Mouse (Mus musculus): Measurements from ENCODE around the gene Herc1. TPM values are rescaled to one million over a fixed set of nuclear protein-coding genes. Genes with fewer than 3 reads are reported as not detected.

Herc1 gene
- polyA plus RNA-seq, 1 experiment, result 18.9 TPM

GRCm38 (mm10) chr9:66492361-66492760 is 142.1 kb downstream of the Herc1 start:
- H3K27me3 ChIP-seq (ENCODE audit: control insufficient read depth, insufficient read depth, low read length), result no peaks in the 10 kb centered on the region
- peaks cover 3% of the 10 kb centered on the region for H3K4me1 ChIP-seq (ENCODE audit: control insufficient read depth, insufficient read depth, insufficient read length)
- peaks cover 36% of the 10 kb centered on the region for H3K36me3 ChIP-seq (ENCODE audit: control insufficient read depth, insufficient read depth, low read length)
- TF ChIP-seq CTCF (IDR thresholded peaks at IDR 0.05; ENCODE audit: extremely low read depth, insufficient read depth, insufficient read length, insufficient replicate concordance), result no peak
- no peak for TF ChIP-seq POLR2A (IDR thresholded peaks at IDR 0.05; ENCODE audit: low read depth, low read length)
- H3K27ac ChIP-seq (ENCODE audit: insufficient read depth, low read length), result no peak overlapping the region
- no peak for DNase-seq (ENCODE audit: low read depth in 1 of 2, low spot score in 2 of 2)
- WGBS, result 30% methylated on average over 1 of the region's 1 CpGs
- no peak overlapping the region for H3K4me3 ChIP-seq (ENCODE audit: extremely low read depth, insufficient read depth, insufficient read length)

DNA sequence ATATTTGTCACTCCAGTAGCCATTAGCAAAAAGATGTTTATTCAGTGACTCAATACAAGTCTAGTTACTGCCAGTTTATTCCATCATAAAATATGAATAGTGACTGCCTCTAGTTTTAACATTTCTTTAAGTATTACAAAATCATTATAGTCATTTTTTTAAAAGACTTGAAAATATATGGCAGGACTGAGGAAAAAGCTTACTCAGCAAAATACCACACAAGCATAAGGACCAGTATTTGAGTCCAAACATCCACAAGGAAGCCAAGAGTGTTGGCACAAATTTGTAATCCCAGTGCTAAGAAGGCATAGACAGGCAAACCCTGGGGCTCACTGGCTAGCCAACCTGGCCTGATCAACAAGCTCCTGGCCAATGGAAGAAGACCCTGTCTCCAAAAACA is 143.7 kb downstream of the Herc1 start:
- H3K4me1 ChIP-seq (ENCODE audit: control insufficient read depth, insufficient read depth, insufficient read length), result peaks cover 3% of the 10 kb centered on the region
- peaks cover 32% of the 10 kb centered on the region for H3K36me3 ChIP-seq (ENCODE audit: control insufficient read depth, insufficient read depth, low read length)
- H3K27ac ChIP-seq (ENCODE audit: insufficient read depth, low read length), result no peak overlapping the region
- no peak overlapping the region for H3K4me3 ChIP-seq (ENCODE audit: extremely low read depth, insufficient read depth, insufficient read length)
- no peaks in the 10 kb centered on the region for H3K27me3 ChIP-seq (ENCODE audit: control insufficient read depth, insufficient read depth, low read length)
- DNase-seq (ENCODE audit: low read depth in 1 of 2, low spot score in 2 of 2), result no peak
- TF ChIP-seq CTCF (IDR thresholded peaks at IDR 0.05; ENCODE audit: extremely low read depth, insufficient read depth, insufficient read length, insufficient replicate concordance) (no peak), POLR2A (IDR thresholded peaks at IDR 0.05; ENCODE audit: low read depth, low read length) (no peak)

DNA sequence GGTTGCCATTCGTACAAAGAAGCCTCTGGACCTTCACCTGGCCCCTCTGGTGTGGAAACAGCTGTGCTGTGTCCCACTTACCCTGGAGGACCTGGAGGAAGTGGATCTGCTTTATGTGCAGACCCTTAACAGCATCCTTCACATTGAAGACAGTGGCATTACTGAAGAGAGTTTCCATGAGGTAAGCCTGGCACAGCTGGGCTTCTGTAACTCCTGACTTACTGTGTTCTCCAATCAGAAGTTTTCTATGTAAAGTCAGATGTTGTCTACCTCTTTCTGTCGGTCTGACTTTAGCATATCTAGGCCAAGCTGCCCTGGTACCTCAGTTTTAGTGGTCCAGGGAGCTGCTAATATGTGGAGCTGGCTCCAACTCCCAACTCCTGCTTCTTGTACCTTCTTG is 151.0 kb downstream of the Herc1 start:
- Histone ChIP-seq H3K4me3 (ENCODE audit: extremely low read depth, insufficient read depth, insufficient read length) (no peak overlapping the region), H3K36me3 (ENCODE audit: control insufficient read depth, insufficient read depth, low read length) (peaks cover 19% of the 10 kb centered on the region), H3K27ac (ENCODE audit: insufficient read depth, low read length) (no peak overlapping the region), H3K27me3 (ENCODE audit: control insufficient read depth, insufficient read depth, low read length) (no peaks in the 10 kb centered on the region), H3K4me1 (ENCODE audit: control insufficient read depth, insufficient read depth, insufficient read length) (peaks cover 20% of the 10 kb centered on the region; the same call in 1 of the 2 replicates)
- TF ChIP-seq CTCF (IDR thresholded peaks at IDR 0.05; ENCODE audit: extremely low read depth, insufficient read depth, insufficient read length, insufficient replicate concordance) (no peak), POLR2A (IDR thresholded peaks at IDR 0.05; ENCODE audit: low read depth, low read length) (no peak)
- 88% methylated on average over 2 of the region's 2 CpGs for WGBS
- DNase-seq (ENCODE audit: low read depth in 1 of 2, low spot score in 2 of 2), result no peak

- peak overlapping the region; percentile 76 for H3K27ac ChIP-seq (ENCODE audit: insufficient read depth, low read length)
- H3K36me3 ChIP-seq (ENCODE audit: control insufficient read depth, insufficient read depth, low read length), result peaks cover 18% of the 10 kb centered on the region
- peak in 1 of 2 experiments; percentile 20 for DNase-seq (ENCODE audit: low read depth in 1 of 2, low spot score in 2 of 2)
- peaks cover 20% of the 10 kb centered on the region; the same call in 1 of the 2 replicates for H3K4me1 ChIP-seq (ENCODE audit: control insufficient read depth, insufficient read depth, insufficient read length)
- no peak overlapping the region for H3K4me3 ChIP-seq (ENCODE audit: extremely low read depth, insufficient read depth, insufficient read length)
- TF ChIP-seq CTCF (IDR thresholded peaks at IDR 0.05; ENCODE audit: extremely low read depth, insufficient read depth, insufficient read length, insufficient replicate concordance) (no peak), POLR2A (IDR thresholded peaks at IDR 0.05; ENCODE audit: low read depth, low read length) (no peak)
- no peaks in the 10 kb centered on the region for H3K27me3 ChIP-seq (ENCODE audit: control insufficient read depth, insufficient read depth, low read length)
- 59% methylated on average over 4 of the region's 4 CpGs for WGBS
These were observed 153.7 kb downstream of the Herc1 start for GRCm38 (mm10) chr9:66503879-66504411.

DNA sequence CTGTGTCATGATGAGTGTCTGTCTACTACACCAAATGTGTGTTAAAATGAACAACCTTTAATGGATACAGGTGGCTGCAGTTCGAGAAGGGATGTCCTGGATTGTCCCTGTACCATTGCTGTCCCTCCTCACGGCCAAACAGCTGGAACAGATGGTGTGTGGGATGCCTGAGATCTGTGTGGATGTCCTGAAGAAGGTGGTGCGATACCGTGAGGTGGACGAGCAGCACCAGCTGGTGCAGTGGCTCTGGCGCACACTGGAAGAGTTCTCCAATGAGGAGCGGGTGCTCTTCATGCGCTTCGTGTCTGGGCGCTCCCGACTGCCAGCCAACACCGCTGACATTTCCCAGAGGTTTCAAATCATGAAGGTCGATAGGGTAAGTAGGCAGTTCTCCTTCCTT is 154.3 kb downstream of the Herc1 start:
- H3K27ac ChIP-seq (ENCODE audit: insufficient read depth, low read length), result peak overlapping the region; percentile 76
- peaks cover 20% of the 10 kb centered on the region; the same call in 1 of the 2 replicates for H3K4me1 ChIP-seq (ENCODE audit: control insufficient read depth, insufficient read depth, insufficient read length)
- no peaks in the 10 kb centered on the region for H3K27me3 ChIP-seq (ENCODE audit: control insufficient read depth, insufficient read depth, low read length)
- WGBS, result 95% methylated on average over 13 of the region's 13 CpGs
- no peak for DNase-seq (ENCODE audit: low read depth in 1 of 2, low spot score in 2 of 2)
- H3K4me3 ChIP-seq (ENCODE audit: extremely low read depth, insufficient read depth, insufficient read length), result no peak overlapping the region
- peaks cover 18% of the 10 kb centered on the region for H3K36me3 ChIP-seq (ENCODE audit: control insufficient read depth, insufficient read depth, low read length)
- TF ChIP-seq CTCF (IDR thresholded peaks at IDR 0.05; ENCODE audit: extremely low read depth, insufficient read depth, insufficient read length, insufficient replicate concordance) (no peak), POLR2A (IDR thresholded peaks at IDR 0.05; ENCODE audit: low read depth, low read length) (no peak)

- Histone ChIP-seq H3K4me1 (ENCODE audit: control insufficient read depth, insufficient read depth, insufficient read length) (peaks cover 22% of the 10 kb centered on the region; the same call in 1 of the 2 replicates), H3K36me3 (ENCODE audit: control insufficient read depth, insufficient read depth, low read length) (peaks cover 18% of the 10 kb centered on the region), H3K27ac (ENCODE audit: insufficient read depth, low read length) (peak overlapping the region; percentile 77), H3K4me3 (ENCODE audit: extremely low read depth, insufficient read depth, insufficient read length) (no peak overlapping the region), H3K27me3 (ENCODE audit: control insufficient read depth, insufficient read depth, low read length) (no peaks in the 10 kb centered on the region)
- 45% methylated on average over 9 of the region's 9 CpGs for WGBS
- TF ChIP-seq POLR2A (IDR thresholded peaks at IDR 0.05; ENCODE audit: low read depth, low read length), result no peak
- TF ChIP-seq CTCF (IDR thresholded peaks at IDR 0.05; ENCODE audit: extremely low read depth, insufficient read depth, insufficient read length, insufficient replicate concordance), result no peak
- peak in 1 of 2 experiments; percentile 26 for DNase-seq (ENCODE audit: low read depth in 1 of 2, low spot score in 2 of 2)
These were observed 155.1 kb downstream of the Herc1 start for GRCm38 (mm10) chr9:66505141-66505917.

DNA sequence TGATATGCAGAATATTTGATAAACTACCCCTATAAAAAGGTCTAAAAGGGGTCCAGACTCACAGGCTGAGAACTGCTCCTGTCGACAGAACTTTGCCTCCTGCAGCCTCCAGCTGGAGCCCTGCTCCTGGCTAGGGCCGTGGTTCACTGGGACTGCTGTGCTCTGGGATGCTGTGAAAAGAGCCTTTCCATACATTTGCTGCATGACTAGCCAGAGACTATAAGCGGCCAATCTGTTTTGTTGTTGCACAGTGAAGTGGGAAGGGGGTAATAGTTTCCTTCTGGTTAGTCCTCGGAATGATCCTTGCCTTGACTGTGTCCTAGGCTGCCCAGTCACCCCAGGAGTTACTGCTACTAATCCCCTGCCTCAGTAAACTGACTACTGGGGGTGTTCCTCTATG is 155.8 kb downstream of the Herc1 start:
- 86% methylated on average over 4 of the region's 4 CpGs for WGBS
- no peak for TF ChIP-seq CTCF (IDR thresholded peaks at IDR 0.05; ENCODE audit: extremely low read depth, insufficient read depth, insufficient read length, insufficient replicate concordance)
- TF ChIP-seq POLR2A (IDR thresholded peaks at IDR 0.05; ENCODE audit: low read depth, low read length), result no peak
- Histone ChIP-seq H3K27ac (ENCODE audit: insufficient read depth, low read length) (0 out of 2 replicates have a peak overlapping the region, but pooled peaks have one; percentile 30), H3K27me3 (ENCODE audit: control insufficient read depth, insufficient read depth, low read length) (no peaks in the 10 kb centered on the region), H3K4me3 (ENCODE audit: extremely low read depth, insufficient read depth, insufficient read length) (no peak overlapping the region), H3K4me1 (ENCODE audit: control insufficient read depth, insufficient read depth, insufficient read length) (peaks cover 27% of the 10 kb centered on the region; the same call in 1 of the 2 replicates), H3K36me3 (ENCODE audit: control insufficient read depth, insufficient read depth, low read length) (peaks cover 18% of the 10 kb centered on the region)
- DNase-seq (ENCODE audit: low read depth in 1 of 2, low spot score in 2 of 2), result no peak
